Mouse (Mus musculus) olfactory bulb, adult 2 months (tissue): ENCODE measurements around the gene Fam13a.

Experiments
- CTCF ChIP-seq: fragments of 200-500 bp; IDR thresholded peaks from 2 replicates; pipeline ENCODE4 v1.5.1; 2012; ENCODE audit warnings: low read depth, mild to moderate bottlenecking, low read length, moderate library complexity; ENCODE audit not compliant: insufficient read depth
- POLR2A ChIP-seq: fragments of 200-500 bp; IDR thresholded peaks from 2 replicates; pipeline ENCODE4 v1.6.1; 2012; ENCODE audit warnings: mild to moderate bottlenecking, low read depth, low read length, moderate library complexity; ENCODE audit not compliant: insufficient read depth

DNA sequence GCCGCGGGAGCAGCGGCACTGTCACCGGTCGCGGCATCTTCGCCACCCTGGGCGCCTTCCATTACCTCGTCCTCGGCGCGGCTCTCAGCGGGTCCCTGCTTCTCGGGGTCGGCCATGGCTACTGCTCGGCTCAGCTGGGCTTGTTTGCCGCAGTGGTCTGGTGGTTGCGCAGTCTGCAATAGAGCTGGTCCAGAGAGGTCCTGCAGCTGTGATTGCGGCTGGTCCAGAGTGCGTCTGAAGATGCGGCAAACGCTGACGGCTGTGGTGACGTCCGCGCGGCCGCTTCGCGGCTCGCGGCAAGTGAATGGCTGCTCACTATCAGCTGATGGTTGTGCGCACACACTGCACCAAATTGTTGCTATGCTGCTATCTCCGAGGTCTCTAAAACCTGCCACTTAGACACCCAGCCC lies 117.5 kb downstream of the Fam13a start, which contains the start of gene Nap1l5:
- no peak for TF ChIP-seq CTCF
- TF ChIP-seq POLR2A = peak; percentile 81
